Mouse (Mus musculus) gastrocnemius, postnatal 4 days (tissue): ENCODE measurements at regions not wholly inside any gene's neighbourhood (a gene's known extent, or its start where the extent isn't known, plus 50 kb on each side); places are given as distances from the start of the nearest gene placed in this dataset.

Experiments
- DNase-seq, 2 experiments: peaks; one replicate each; pipeline ENCODE4 v3.0.0; 2021 to 2022; ENCODE audit warnings: low spot score in 2 of 2, mixed read lengths in 2 of 2

GRCm38 (mm10) chr2:75555676-75556075 lies 103.4 kb upstream of the Hnrnpa3 start:
- no peak for DNase-seq

- no peak for DNase-seq
Measured at GRCm38 (mm10) chr2:75556744-75557143, 102.3 kb upstream of the Hnrnpa3 start.

GRCm38 (mm10) chr2:75557392-75557791 lies 101.7 kb upstream of the Hnrnpa3 start:
- no peak for DNase-seq

GRCm38 (mm10) chr2:75559920-75560319 lies 99.1 kb upstream of the Hnrnpa3 start:
- DNase-seq: no peak

DNA sequence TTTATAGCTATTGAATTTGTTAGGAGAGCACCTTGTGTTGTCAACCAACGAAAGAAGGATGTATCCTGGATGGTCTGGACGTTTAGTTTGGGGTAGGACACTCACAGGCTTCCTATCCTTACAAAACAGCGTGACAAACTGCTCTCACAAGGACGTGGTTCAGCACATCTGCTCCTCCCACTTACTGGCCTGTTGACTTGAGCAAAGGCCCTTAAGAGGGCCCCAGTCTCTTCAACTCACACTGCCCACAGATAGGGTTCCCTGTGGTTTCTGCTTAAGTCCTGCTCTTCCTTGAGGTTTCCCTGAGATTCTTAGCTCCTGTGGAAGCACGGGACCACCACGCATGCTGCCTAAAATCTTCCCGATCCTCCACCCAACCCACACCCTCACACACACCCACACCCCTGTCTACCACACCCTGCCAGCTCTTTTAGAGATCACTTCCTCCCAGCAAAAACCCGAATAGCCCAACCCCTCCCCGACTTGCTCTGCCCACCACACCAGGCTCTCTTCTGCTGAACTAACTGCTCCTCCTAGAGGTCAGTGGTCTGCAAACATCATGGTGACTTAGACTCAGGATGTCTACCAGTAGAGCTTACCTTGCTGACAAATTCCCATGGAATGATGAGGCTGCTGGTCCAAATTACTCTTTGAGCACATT lies 95.7 kb upstream of the Hnrnpa3 start:
- no peak for DNase-seq

- no peak for DNase-seq
Measured at GRCm38 (mm10) chr2:75564809-75565208, 94.3 kb upstream of the Hnrnpa3 start.

DNA sequence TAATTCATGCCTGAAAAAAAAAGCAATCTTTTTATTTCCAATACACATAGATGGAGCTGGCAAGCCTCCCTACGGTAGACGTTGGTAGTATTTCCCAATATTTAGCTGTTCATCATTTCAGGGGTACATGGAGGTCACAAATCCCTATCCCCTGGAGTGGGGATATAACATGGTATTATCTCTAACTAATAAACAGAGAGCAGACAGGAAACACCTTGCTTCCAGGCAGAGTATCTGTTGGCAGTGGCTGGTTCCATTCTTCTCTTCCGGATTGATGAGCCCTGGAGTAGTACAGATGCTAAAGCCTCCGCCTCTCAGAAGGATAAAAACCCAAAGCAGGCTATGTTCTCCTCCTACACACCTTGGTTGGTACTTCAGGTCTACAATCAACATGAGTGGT lies 91.9 kb upstream of the Hnrnpa3 start:
- DNase-seq: no peak

- DNase-seq: no peak
Measured at GRCm38 (mm10) chr2:75569756-75570155, 89.3 kb upstream of the Hnrnpa3 start.

DNA sequence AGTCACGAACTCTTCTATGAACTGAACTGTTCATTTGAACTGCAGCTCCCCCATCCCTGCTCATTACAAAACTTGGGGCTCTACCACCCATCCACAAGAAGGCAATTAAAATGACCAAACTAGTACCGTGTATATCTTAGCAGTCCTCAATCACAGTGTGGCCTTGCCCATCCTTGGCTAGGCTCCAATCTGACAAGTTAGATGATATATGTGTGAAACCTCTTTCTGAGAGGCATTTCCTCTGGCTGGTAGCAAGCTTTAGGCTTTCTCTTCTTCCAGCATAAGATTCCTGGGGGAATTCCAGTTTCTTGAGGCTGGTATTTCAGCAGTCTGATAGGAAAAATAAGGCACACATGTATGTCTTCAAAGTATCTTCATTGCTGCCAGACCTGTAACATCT lies 88.8 kb upstream of the Hnrnpa3 start:
- DNase-seq: no peak

DNA sequence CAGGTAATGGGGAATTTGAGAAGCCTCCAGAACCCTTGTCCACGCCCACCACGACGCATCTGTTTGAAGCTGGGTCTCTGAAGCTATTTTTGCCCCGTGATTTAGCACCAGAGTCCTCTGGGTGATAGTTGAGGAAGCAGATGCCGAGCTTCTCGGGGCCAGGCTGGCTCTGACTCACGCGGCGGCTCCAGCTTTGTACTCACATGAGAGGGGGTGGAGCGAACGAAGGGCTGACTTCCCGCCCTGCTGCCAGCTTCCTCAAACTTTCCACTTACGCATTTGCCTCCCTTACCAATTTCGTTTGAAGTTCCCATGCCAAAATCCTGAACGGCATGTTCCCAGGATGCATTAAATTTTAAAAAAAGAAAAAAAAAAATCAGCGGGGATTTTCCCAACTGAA lies 74.1 kb upstream of the Hnrnpa3 start:
- DNase-seq: peak; percentile 32 to 64

DNA sequence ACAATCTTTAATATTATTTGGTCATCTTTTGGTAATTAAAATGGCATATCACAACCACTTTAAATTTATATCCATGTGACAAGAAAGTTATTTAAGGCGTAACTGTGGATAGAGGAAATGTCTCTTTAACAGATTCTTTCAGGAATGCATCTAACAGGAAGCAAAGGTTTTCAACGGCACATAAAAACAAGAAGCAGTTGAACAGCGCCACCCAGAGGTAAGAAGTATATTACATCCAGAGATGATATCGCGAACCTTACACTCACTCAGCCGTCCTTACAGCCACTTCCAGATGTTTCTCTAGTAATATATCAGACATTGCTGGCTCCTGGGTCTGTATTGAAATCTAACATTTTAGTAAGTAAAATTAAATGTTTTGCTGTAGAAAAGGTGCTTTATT lies 70.5 kb upstream of the Hnrnpa3 start:
- DNase-seq: peak in 1 of 2 experiments; percentile 57

- no peak for DNase-seq
Measured at GRCm38 (mm10) chr2:75589452-75589851, 69.6 kb upstream of the Hnrnpa3 start.

DNA sequence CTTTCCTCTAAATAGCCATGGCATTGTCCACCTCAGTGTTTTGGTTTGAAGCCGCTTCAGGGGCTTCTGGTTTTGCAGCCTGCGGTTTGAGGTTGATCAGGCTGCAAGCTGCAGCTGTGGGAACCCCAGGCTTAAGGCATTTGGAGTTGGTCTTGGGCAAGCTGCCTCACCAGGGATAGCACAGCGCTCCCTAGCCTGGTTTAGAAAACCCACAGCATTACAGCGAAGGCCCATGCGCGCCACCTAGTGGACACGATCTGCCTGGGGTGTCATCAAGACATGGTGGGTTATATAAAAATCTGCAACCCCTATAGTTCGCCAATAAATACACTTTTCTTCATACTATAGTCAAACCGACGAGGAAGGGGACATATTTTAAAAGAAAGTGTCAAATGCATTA lies 68.9 kb upstream of the Hnrnpa3 start:
- peak; percentile 76 to 89 for DNase-seq

DNA sequence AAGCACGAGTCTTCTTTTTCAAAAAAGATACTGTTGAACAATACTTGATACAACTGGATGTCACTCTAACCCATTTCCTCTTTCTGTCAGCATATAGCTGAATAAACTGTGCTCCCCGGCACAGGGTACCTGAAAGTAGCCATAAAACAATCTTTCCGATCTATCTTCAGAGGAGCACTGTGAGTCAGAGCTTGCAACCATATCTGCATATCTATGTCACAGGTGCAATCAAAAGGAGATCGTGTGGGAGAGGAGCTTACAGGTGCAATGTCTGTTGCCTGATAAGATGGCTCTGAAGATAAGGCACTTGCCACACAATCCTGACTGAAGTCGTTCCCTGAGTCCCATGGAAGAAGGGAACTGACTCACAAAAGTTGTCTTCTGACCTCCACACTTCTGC lies 58.5 kb upstream of the Hnrnpa3 start:
- no peak for DNase-seq

- peak in 1 of 2 experiments; percentile 55 for DNase-seq
Measured at GRCm38 (mm10) chr2:75603175-75603871, 55.7 kb upstream of the Hnrnpa3 start.

- DNase-seq: no peak
Measured at GRCm38 (mm10) chr2:75605634-75606033, 53.4 kb upstream of the Hnrnpa3 start.

DNA sequence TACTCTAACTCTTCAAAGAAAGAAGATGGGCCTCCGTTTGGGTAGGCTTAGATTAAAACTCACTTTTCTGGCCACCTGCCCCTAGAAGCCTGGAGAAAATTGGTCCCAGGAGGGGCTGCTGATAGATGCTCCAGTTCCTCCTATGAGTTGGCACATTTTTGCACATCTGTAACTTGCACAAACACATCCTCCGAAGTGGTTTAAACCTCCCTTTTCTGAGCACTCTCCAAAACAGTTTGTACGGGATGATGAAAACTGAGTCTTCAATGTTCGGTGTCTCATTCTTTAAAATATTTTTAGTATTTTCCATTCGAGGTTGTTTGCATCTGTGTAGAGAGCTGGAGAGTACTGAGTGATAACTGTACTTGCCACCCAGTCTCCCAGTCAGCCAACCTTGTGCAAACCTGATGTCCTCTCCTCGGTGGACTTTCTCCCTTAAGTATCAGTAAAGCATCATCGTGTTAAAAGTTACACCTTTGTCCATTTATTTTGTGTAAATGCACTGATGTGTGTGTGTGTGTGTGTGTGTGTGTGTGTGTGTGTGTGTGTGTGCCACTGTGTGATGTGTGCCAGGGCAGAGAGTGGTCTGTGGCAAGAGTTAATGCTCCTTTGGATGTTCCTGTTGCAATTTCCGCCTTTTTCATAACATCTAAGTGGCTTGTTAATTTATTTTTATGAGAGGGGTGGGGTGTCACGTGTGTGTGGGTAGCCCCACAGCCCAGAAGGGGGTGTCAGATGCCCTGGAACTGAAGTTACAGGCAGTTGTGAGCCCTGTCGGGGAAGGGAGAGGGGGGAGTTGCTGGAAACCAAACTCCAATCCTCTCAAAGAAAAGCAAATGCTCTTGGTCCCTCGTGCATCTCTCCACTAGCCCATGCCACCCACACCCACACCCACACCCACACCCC lies 51.8 kb upstream of the Hnrnpa3 start:
- no peak for DNase-seq

DNA sequence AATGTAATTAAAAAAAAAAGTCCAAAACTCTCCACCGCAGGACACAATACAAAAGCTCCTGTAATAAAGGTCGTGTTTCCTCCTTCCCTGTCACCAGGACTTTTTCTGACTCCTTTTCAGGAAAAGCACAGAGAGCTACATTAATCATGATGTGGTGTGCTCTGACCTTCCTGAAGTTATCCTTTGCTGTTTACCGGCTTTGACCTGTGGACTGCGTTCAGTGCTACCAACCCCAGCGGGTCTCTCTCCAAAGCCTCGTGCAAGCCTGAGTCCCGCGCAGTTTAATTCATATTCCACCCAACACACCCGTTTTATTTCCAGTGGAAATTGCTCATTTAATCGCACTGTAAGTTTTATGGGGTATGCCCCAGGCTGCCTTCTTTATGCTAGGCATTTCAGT lies 51.1 kb upstream of the Hnrnpa3 start:
- no peak for DNase-seq

DNA sequence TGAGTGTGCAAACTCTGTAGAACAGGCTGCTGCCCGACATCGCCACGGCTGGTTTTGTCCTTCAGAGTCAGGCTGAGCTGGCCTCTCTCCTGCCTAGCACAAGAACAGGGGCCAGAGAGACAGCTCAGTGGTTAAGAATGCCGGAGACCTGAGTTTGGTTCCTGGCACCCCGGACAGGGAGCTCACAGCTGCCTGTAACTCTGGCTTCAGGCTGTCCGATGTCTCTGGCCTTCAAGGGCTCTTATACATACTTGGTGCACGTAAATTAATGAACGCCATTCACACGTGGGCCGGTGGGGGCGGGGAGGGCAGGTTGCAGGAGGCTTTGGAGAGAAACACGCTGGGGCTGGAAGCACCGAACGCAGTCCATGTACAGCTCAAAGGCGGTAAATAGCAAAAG lies 50.6 kb upstream of the Hnrnpa3 start:
- DNase-seq: no peak

DNA sequence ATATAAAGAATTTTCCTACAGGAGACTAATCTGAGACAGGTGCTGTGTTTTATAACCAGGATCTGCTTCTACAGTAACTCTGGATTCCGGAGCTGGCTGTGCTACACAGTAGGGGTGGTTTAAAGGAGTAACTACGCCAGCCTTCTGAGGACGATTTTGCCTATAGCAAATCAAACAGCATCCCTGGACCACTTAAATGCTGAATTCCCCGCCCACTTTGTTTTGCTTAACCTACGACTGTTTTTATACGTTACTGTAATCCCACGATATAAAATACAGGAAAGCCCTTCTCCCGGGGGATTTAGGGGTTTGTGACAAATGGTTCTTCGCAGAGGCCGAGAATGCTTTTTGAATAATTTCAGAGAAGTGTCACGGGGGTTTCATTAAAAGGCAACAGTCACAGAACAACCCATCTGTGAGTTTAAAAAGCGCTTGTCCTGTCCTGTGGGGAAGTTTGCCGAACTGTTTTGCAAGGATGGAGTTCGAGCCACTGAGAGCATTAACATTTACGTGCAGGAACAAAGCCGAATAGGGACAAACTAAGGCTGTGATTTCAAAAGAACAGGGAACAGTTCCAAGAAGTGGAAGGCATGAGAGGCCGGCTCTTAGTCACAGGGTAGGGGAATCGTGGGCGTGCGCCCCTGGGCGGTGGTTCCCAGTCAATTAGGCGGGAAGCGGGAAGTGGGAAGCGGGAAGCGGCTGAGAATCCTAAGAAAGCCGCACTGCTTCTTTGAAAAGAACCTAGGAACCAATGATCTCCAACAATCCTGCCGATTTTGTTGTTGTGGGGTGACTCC lies 49.7 kb upstream of the Hnrnpa3 start:
- DNase-seq: peak in 1 of 2 experiments; percentile 34
